Mouse (Mus musculus) liver, embryonic 12.5 days (tissue): ENCODE measurements around the gene Slc2a12. TPM values are rescaled to one million over a fixed set of nuclear protein-coding genes. Genes with fewer than 3 reads are reported as not detected.

Experiments used
- ATAC-seq: fragments of 200-750 bp; cut with Nextera tagmentation; 2 replicates; pipeline ENCODE4 v1.8.0; 2017; ENCODE audit warnings: moderate number of reproducible peaks, mild to moderate bottlenecking, moderate library complexity
- H3K27ac ChIP-seq: fragments of 300-500 bp; sonication (generic); 2 replicates; pipeline ENCODE4 v1.5.1; 2016; ENCODE audit warnings: mild to moderate bottlenecking
- H3K27me3 ChIP-seq: fragments of 300-500 bp; sonication (generic); replicated peaks from 2 replicates; pipeline ENCODE4 v1.6.1; 2016; ENCODE audit warnings: mild to moderate bottlenecking, moderate library complexity
- H3K36me3 ChIP-seq: fragments of 300-500 bp; sonication (generic); 2 replicates; pipeline ENCODE4 v1.6.1; 2016; ENCODE audit warnings: mild to moderate bottlenecking, moderate library complexity
- H3K4me1 ChIP-seq: fragments of 300-500 bp; sonication (generic); 2 replicates; pipeline ENCODE4 v1.6.1; 2016
- H3K4me2 ChIP-seq: fragments of 300-500 bp; sonication (generic); 2 replicates; pipeline ENCODE4 v1.6.1; 2016; ENCODE audit warnings: mild to moderate bottlenecking, moderate library complexity
- H3K4me3 ChIP-seq: fragments of 300-500 bp; sonication (generic); 2 replicates; pipeline ENCODE4 v1.5.1; 2016; ENCODE audit warnings: mild to moderate bottlenecking, moderate library complexity
- H3K9ac ChIP-seq: fragments of 300-500 bp; sonication (generic); 2 replicates; pipeline ENCODE4 v1.6.1; 2016; ENCODE audit warnings: mild to moderate bottlenecking, moderate library complexity
- H3K9me3 ChIP-seq: fragments of 300-500 bp; sonication (generic); replicated peaks from 2 replicates; pipeline ENCODE4 v1.6.1; 2016; ENCODE audit warnings: mild to moderate bottlenecking, moderate library complexity
- WGBS: fragments of 180-500 bp; shearing (Covaris S2); methylation state at CpG from one replicate; pipeline ENCODE4 v1.1.7; 2016; ENCODE audit not compliant: insufficient replicate concordance; 5-methylcytosine and 5-hydroxymethylcytosine counted together
- microRNA-seq: library from miRNA; unstranded; fragments of <30 nt; microRNA quantifications from one replicate; pipeline ENCODE4, GENCODE M21; 2017
- polyA plus RNA-seq: library from polyadenylated mRNA; unstranded; fragments of >200 nt; fragmentation: Nextera tagmentation; extraction: Ambion mirVana; gene quantifications from 2 replicates; pipeline ENCODE4 v1.2.1, GENCODE M21; 2016

Slc2a12 gene
- polyA plus RNA-seq, 1 experiment from 2014 or later = 0.24 TPM

- H3K4me2 ChIP-seq = peak overlapping the region; percentile 94
- 21% methylated on average over 10 of the region's 10 CpGs for WGBS
- no peak for ATAC-seq
- peaks cover 35% of the 10 kb centered on the region for H3K4me1 ChIP-seq
- H3K27ac ChIP-seq = peak overlapping the region; percentile 91
- H3K9me3 ChIP-seq = no peaks in the 10 kb centered on the region
- no peaks in the 10 kb centered on the region for H3K36me3 ChIP-seq
- peak overlapping the region; percentile 91 for H3K9ac ChIP-seq
- no peaks in the 10 kb centered on the region for H3K27me3 ChIP-seq
- peak overlapping the region; percentile 94 for H3K4me3 ChIP-seq
Measured at GRCm38 (mm10) chr10:22732181-22732580, 87.4 kb downstream of the Slc2a12 start.

GRCm38 (mm10) chr10:22745922-22746321 lies 101.1 kb downstream of the Slc2a12 start:
- Histone ChIP-seq H3K9me3 (no peaks in the 10 kb centered on the region), H3K36me3 (no peaks in the 10 kb centered on the region), H3K4me3 (no peak overlapping the region), H3K4me1 (no peaks in the 10 kb centered on the region), H3K9ac (no peak overlapping the region), H3K4me2 (no peak overlapping the region), H3K27me3 (no peaks in the 10 kb centered on the region), H3K27ac (no peak overlapping the region)
- 55% methylated on average over 7 of the region's 7 CpGs for WGBS
- ATAC-seq = no peak

GRCm38 (mm10) chr10:22746334-22747322 lies 101.8 kb downstream of the Slc2a12 start:
- WGBS = 52% methylated on average over 13 of the region's 13 CpGs
- H3K9me3 ChIP-seq = no peaks in the 10 kb centered on the region
- H3K4me2 ChIP-seq = no peak overlapping the region
- no peak overlapping the region for H3K4me3 ChIP-seq
- no peaks in the 10 kb centered on the region for H3K4me1 ChIP-seq
- no peak overlapping the region for H3K27ac ChIP-seq
- H3K9ac ChIP-seq = no peak overlapping the region
- no peak for ATAC-seq
- no peaks in the 10 kb centered on the region for H3K27me3 ChIP-seq
- H3K36me3 ChIP-seq = no peaks in the 10 kb centered on the region

- H3K4me3 ChIP-seq = no peak overlapping the region
- H3K4me2 ChIP-seq = no peak overlapping the region
- no peaks in the 10 kb centered on the region for H3K27me3 ChIP-seq
- no peak for ATAC-seq
- no peak overlapping the region for H3K9ac ChIP-seq
- 29% methylated on average over 5 of the region's 5 CpGs for WGBS
- no peak overlapping the region for H3K27ac ChIP-seq
- H3K4me1 ChIP-seq = no peaks in the 10 kb centered on the region
- H3K9me3 ChIP-seq = no peaks in the 10 kb centered on the region
- no peaks in the 10 kb centered on the region for H3K36me3 ChIP-seq
Measured at GRCm38 (mm10) chr10:22751175-22751682, 106.4 kb downstream of the Slc2a12 start.

Small RNAs within 50 kb of the gene (microRNA-seq; reads per million reads assigned to microRNA genes)
- gene Mir7663 = 1.1 reads per million

Other genes with a start within 250 kb of the Slc2a12 start
- gene Tbpl1, start 86.9 kb downstream of the Slc2a12 start, polyA plus RNA-seq = 34.4 and 34.7 TPM in 2 replicates
- 8.0 and 12.3 TPM in 2 replicates for gene Tcf21, start 175.2 kb downstream of the Slc2a12 start, polyA plus RNA-seq